Mouse (Mus musculus) cerebellum, adult (tissue): ENCODE measurements around the gene Gm21560.
"Not testable (repeated sequence)": the region's sequence is repeated elsewhere in the genome, so short reads cannot be mapped to it uniquely, and the experiment has no call there.

Experiments
- ATAC-seq: cut with Nextera tagmentation; 2 replicates; pipeline ENCODE4 v1.9.2; 2017; ENCODE audit warnings: mild to moderate bottlenecking, moderate library complexity, mixed read lengths; ENCODE audit not compliant: insufficient number of reproducible peaks, low FRiP score, low TSS enrichment

The Gm21560 gene

GRCm38 (mm10) chr14:6219192-6219591, at the start of gene Gm21560:
Gm21560 (minus strand) TSS chr14:6219292.
- ATAC-seq: not testable (repeated sequence)

GRCm38 (mm10) chr14:6163538-6163937, 55.6 kb downstream of the Gm21560 start:
- ATAC-seq: not testable (repeated sequence)

- not testable (repeated sequence) for ATAC-seq
These were observed 58.0 kb downstream of the Gm21560 start for GRCm38 (mm10) chr14:6161085-6161484.
